Mouse (Mus musculus) left cerebral cortex, postnatal 36 days (tissue): ENCODE data around the gene Fat3. TPM values are rescaled to one million over a fixed set of nuclear protein-coding genes. Genes with fewer than 3 reads are reported as not detected.
A peak's percentile ranks its signal among the peaks of the same experiment; 100 is the strongest.

Experiments
- DNase-seq, 2 experiments: peaks; one replicate each; pipeline ENCODE4 v3.0.0; 2021 to 2022; ENCODE audit warnings: low spot score in 2 of 2, mixed read lengths in 1 of 2
- intact Hi-C: fragments of 180-260 bp; cut with DNase I; formaldehyde crosslinking; loops from one replicate; pipeline ENCODE4 v1.15.1; 2025
- total RNA-seq, 2 experiments: library from RNA; stranded (reverse); gene quantifications; 2 replicates each; pipeline ENCODE4 v1.2.3; 2021

The Fat3 gene
- total RNA-seq, 2 experiments from 2014 or later = 73.1 to 78.6 TPM

- DNase-seq = no peak
Observed at GRCm38 (mm10) chr9:16092051-16092967, 408.8 kb downstream of the Fat3 start.

GRCm38 (mm10) chr9:16079292-16079691, 421.8 kb downstream of the Fat3 start:
- no peak for DNase-seq
- intact Hi-C loops = no loop called here

More at GRCm38 (mm10) chr9:16092051-16092967, 408.8 kb downstream of the Fat3 start:
- intact Hi-C loops = no loop called here

- intact Hi-C loops = no loop called here
- no peak for DNase-seq
Observed at GRCm38 (mm10) chr9:16074664-16075063, 426.4 kb downstream of the Fat3 start.

- intact Hi-C loops = no loop called here
- no peak for DNase-seq
Observed at GRCm38 (mm10) chr9:16074116-16074515, 427.0 kb downstream of the Fat3 start.

- no peak for DNase-seq
- intact Hi-C loops = no loop called here
Observed at GRCm38 (mm10) chr9:16063447-16063846, 437.6 kb downstream of the Fat3 start.

GRCm38 (mm10) chr9:16062472-16062871, 438.6 kb downstream of the Fat3 start:
- intact Hi-C loops = no loop called here
- DNase-seq = no peak

GRCm38 (mm10) chr9:16046686-16047085, 454.4 kb downstream of the Fat3 start:
- no peak for DNase-seq
- intact Hi-C loops = no loop called here

GRCm38 (mm10) chr9:16037375-16037774, 463.7 kb downstream of the Fat3 start:
- DNase-seq = no peak
- intact Hi-C loops = no loop called here

- DNase-seq = peak; percentile 37 to 57
Observed at GRCm38 (mm10) chr9:16036346-16036745, 464.7 kb downstream of the Fat3 start.

GRCm38 (mm10) chr9:16029715-16030285, 471.3 kb downstream of the Fat3 start:
- intact Hi-C loops = loop anchor here (5.0 to 10.0 kb wide), 3 partner anchors 83 to 475 kb away; partner anchors contain the start of gene Fat3
- DNase-seq = no peak

More at GRCm38 (mm10) chr9:16036346-16036745, 464.7 kb downstream of the Fat3 start:
- intact Hi-C loops = no loop called here

- DNase-seq = no peak
- intact Hi-C loops = loop anchor here (5.0 to 10.0 kb wide), 3 partner anchors 83 to 476 kb away; partner anchors contain the start of gene Fat3
Observed at GRCm38 (mm10) chr9:16029066-16029465, 472.0 kb downstream of the Fat3 start.

GRCm38 (mm10) chr9:16028394-16028911, 472.6 kb downstream of the Fat3 start:
- peak in 1 of 2 experiments; percentile 37 for DNase-seq
- intact Hi-C loops = loop anchor here (5.0 to 10.0 kb wide), 3 partner anchors 84 to 476 kb away; partner anchors contain the start of gene Fat3

GRCm38 (mm10) chr9:16026054-16026453, 475.0 kb downstream of the Fat3 start:
- no peak for DNase-seq
- intact Hi-C loops = loop anchor here (5.0 to 10.0 kb wide), 3 partner anchors 86 to 479 kb away; partner anchors contain the start of gene Fat3

GRCm38 (mm10) chr9:16024706-16025105, 476.4 kb downstream of the Fat3 start:
- no peak for DNase-seq
- intact Hi-C loops = loop anchor here (5.0 to 10.0 kb wide), 3 partner anchors 88 to 480 kb away; partner anchors contain the start of gene Fat3

GRCm38 (mm10) chr9:16014115-16014514, 487.0 kb downstream of the Fat3 start:
- intact Hi-C loops = no loop called here
- DNase-seq = no peak

- intact Hi-C loops = no loop called here
- DNase-seq = no peak
Observed at GRCm38 (mm10) chr9:16011382-16011781, 489.7 kb downstream of the Fat3 start.

- intact Hi-C loops = no loop called here
- no peak for DNase-seq
Observed at GRCm38 (mm10) chr9:16007516-16007915, 493.6 kb downstream of the Fat3 start.

- intact Hi-C loops = no loop called here
- DNase-seq = no peak
Observed at GRCm38 (mm10) chr9:16002991-16003390, 498.1 kb downstream of the Fat3 start.

GRCm38 (mm10) chr9:15994762-15995161, 506.3 kb downstream of the Fat3 start:
- intact Hi-C loops = no loop called here
- no peak for DNase-seq

GRCm38 (mm10) chr9:15994177-15994576, 506.9 kb downstream of the Fat3 start:
- DNase-seq = no peak
- intact Hi-C loops = no loop called here
